Mouse (Mus musculus): ENCODE results near the gene Armc3. TPM values are rescaled to one million over a fixed set of nuclear protein-coding genes. Genes with fewer than 3 reads are reported as not detected.

Gene Armc3
- 1 to 10 TPM; 2.9 to 3.7 TPM for polyA plus RNA-seq (2017; shearing (Covaris generic))

DNA sequence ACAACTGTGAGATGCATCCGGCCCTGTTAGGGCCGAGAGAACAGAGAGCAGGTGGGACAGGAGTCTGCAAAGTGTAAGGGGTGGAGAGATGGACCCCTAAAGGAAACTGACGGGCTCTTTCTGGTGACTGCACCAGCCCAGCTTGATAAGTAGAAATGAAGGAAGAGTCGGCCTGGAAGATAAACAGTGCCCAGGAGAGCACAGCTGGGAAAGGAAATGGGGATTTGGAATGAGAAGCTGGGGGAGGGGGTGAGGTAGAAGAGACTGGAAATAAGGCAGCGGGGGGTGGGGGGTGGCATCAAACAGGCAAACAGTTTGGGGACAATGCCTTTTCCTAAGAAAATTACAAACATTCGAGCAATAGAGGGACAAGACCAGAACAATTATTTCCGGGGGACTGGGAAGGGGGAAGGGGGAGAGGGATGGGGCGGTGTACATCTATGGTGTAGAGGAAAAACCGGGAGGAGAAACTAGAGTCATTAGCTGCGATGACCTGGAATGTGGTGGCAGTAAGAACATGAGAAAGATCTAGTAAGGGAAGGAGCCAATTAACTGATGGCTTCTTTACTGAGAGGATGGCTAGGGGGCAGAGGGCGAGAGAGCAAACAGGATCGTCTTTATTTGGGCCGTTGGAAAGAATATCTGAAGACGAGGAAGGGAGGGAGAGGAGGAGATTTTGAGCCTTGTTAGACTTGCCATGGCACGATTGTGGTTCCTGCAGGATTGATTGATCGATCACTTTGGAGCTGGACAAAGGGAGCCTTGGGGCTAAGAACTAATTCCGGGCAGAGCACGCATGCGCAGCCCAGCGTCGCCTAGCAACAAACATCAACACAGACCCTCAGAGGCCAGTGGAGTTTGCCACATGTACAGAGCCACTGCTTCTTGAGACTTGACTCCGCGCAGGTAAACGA lies at the start of gene Armc3:
TSS of gene Armc3 (plus strand) at position 851 of the 914 bp plus-strand sequence.

Other genes with a start within 250 kb of the Armc3 start
- 10 to 100 TPM; 81.4 to 95.8 TPM for gene Pip4k2a, start 201.2 kb upstream of the Armc3 start, polyA plus RNA-seq (2017; shearing (Covaris generic))
- under 1 TPM; 0.38 to 0.39 TPM for gene 4930426L09Rik, start 201.0 kb upstream of the Armc3 start, polyA plus RNA-seq (2017; shearing (Covaris generic))
- 10 to 100 TPM; 15.4 to 16.1 TPM for gene Msrb2, start 172.1 kb downstream of the Armc3 start, polyA plus RNA-seq (2017; shearing (Covaris generic))
- gene Ptf1a, start 246.4 kb downstream of the Armc3 start, polyA plus RNA-seq (2017; shearing (Covaris generic)) = not detected